Mouse (Mus musculus): ENCODE measurements at regions not wholly inside any gene's neighbourhood (a gene's known extent, or its start where the extent isn't known, plus 50 kb on each side); places are given as distances from the start of the nearest gene placed in this dataset.

- Histone ChIP-seq H3K36me3 (ENCODE audit: control insufficient read depth) (no peaks in the 10 kb centered on the region), H3K4me3 (replicated peaks) (no peak overlapping the region), H3K9me3 (ENCODE audit: control insufficient read depth, low read length) (no peaks in the 10 kb centered on the region), H3K4me1 (ENCODE audit: control insufficient read depth) (peaks cover 6% of the 10 kb centered on the region), H3K27me3 (ENCODE audit: control insufficient read depth) (peaks cover 6% of the 10 kb centered on the region)
- no peak for TF ChIP-seq GATA1 (IDR thresholded peaks at IDR 0.05; ENCODE audit: low read length)
- TF ChIP-seq TAL1 (IDR thresholded peaks at IDR 0.05; ENCODE audit: low read length): no peak
These were observed 197.1 kb downstream of the Gm13691 start for GRCm38 (mm10) chr2:84187456-84187855.

- peaks cover 5% of the 10 kb centered on the region for H3K4me1 ChIP-seq (ENCODE audit: control insufficient read depth)
- no peak overlapping the region for H3K4me3 ChIP-seq (replicated peaks)
- TF ChIP-seq GATA1 (IDR thresholded peaks at IDR 0.05; ENCODE audit: low read length): no peak
- TF ChIP-seq TAL1 (IDR thresholded peaks at IDR 0.05; ENCODE audit: low read length): no peak
- peaks cover 6% of the 10 kb centered on the region for H3K27me3 ChIP-seq (ENCODE audit: control insufficient read depth)
- no peaks in the 10 kb centered on the region for H3K9me3 ChIP-seq (ENCODE audit: control insufficient read depth, low read length)
- H3K36me3 ChIP-seq (ENCODE audit: control insufficient read depth): no peaks in the 10 kb centered on the region
These were observed 198.9 kb downstream of the Gm13691 start for GRCm38 (mm10) chr2:84189302-84189701.

- Histone ChIP-seq H3K36me3 (ENCODE audit: control insufficient read depth) (no peaks in the 10 kb centered on the region), H3K4me1 (ENCODE audit: control insufficient read depth) (no peaks in the 10 kb centered on the region), H3K27me3 (ENCODE audit: control insufficient read depth) (no peaks in the 10 kb centered on the region), H3K9me3 (ENCODE audit: control insufficient read depth, low read length) (no peaks in the 10 kb centered on the region), H3K4me3 (replicated peaks) (no peak overlapping the region)
- TF ChIP-seq GATA1 (IDR thresholded peaks at IDR 0.05; ENCODE audit: low read length): no peak
These were observed 208.1 kb downstream of the Calcrl start for GRCm38 (mm10) chr2:84217116-84217515.

GRCm38 (mm10) chr2:84222049-84222448, 203.2 kb downstream of the Calcrl start:
- no peaks in the 10 kb centered on the region for H3K9me3 ChIP-seq (ENCODE audit: control insufficient read depth, low read length)
- no peaks in the 10 kb centered on the region for H3K4me1 ChIP-seq (ENCODE audit: control insufficient read depth)
- no peak overlapping the region for H3K4me3 ChIP-seq (replicated peaks)
- no peak for TF ChIP-seq TAL1 (IDR thresholded peaks at IDR 0.05; ENCODE audit: low read length)
- TF ChIP-seq GATA1 (IDR thresholded peaks at IDR 0.05; ENCODE audit: low read length): no peak
- no peaks in the 10 kb centered on the region for H3K27me3 ChIP-seq (ENCODE audit: control insufficient read depth)
- H3K36me3 ChIP-seq (ENCODE audit: control insufficient read depth): no peaks in the 10 kb centered on the region

- H3K27me3 ChIP-seq (ENCODE audit: control insufficient read depth): no peaks in the 10 kb centered on the region
- no peak overlapping the region for H3K4me3 ChIP-seq (replicated peaks)
- no peaks in the 10 kb centered on the region for H3K36me3 ChIP-seq (ENCODE audit: control insufficient read depth)
- H3K4me1 ChIP-seq (ENCODE audit: control insufficient read depth): no peaks in the 10 kb centered on the region
- H3K9me3 ChIP-seq (ENCODE audit: control insufficient read depth, low read length): no peaks in the 10 kb centered on the region
- no peak for TF ChIP-seq GATA1 (IDR thresholded peaks at IDR 0.05; ENCODE audit: low read length)
- TF ChIP-seq TAL1 (IDR thresholded peaks at IDR 0.05; ENCODE audit: low read length): no peak
These were observed 195.4 kb downstream of the Calcrl start for GRCm38 (mm10) chr2:84229777-84230176.

GRCm38 (mm10) chr2:84235641-84236040, 189.6 kb downstream of the Calcrl start:
- Histone ChIP-seq H3K9me3 (ENCODE audit: control insufficient read depth, low read length) (no peaks in the 10 kb centered on the region), H3K4me3 (replicated peaks) (no peak overlapping the region), H3K36me3 (ENCODE audit: control insufficient read depth) (no peaks in the 10 kb centered on the region), H3K4me1 (ENCODE audit: control insufficient read depth) (no peaks in the 10 kb centered on the region), H3K27me3 (ENCODE audit: control insufficient read depth) (no peaks in the 10 kb centered on the region)
- no peak for TF ChIP-seq GATA1 (IDR thresholded peaks at IDR 0.05; ENCODE audit: low read length)

GRCm38 (mm10) chr2:84241244-84241643, 184.0 kb downstream of the Calcrl start:
- Histone ChIP-seq H3K36me3 (ENCODE audit: control insufficient read depth) (no peaks in the 10 kb centered on the region), H3K4me3 (replicated peaks) (no peak overlapping the region), H3K27me3 (ENCODE audit: control insufficient read depth) (no peaks in the 10 kb centered on the region), H3K4me1 (ENCODE audit: control insufficient read depth) (no peaks in the 10 kb centered on the region), H3K9me3 (ENCODE audit: control insufficient read depth, low read length) (no peaks in the 10 kb centered on the region)
- TF ChIP-seq TAL1 (IDR thresholded peaks at IDR 0.05; ENCODE audit: low read length): no peak
- TF ChIP-seq GATA1 (IDR thresholded peaks at IDR 0.05; ENCODE audit: low read length): no peak

- TF ChIP-seq GATA1 (IDR thresholded peaks at IDR 0.05; ENCODE audit: low read length) (no peak), TAL1 (IDR thresholded peaks at IDR 0.05; ENCODE audit: low read length) (no peak)
- no peaks in the 10 kb centered on the region for H3K4me1 ChIP-seq (ENCODE audit: control insufficient read depth)
- no peaks in the 10 kb centered on the region for H3K27me3 ChIP-seq (ENCODE audit: control insufficient read depth)
- no peaks in the 10 kb centered on the region for H3K9me3 ChIP-seq (ENCODE audit: control insufficient read depth, low read length)
- no peak overlapping the region for H3K4me3 ChIP-seq (replicated peaks)
- no peaks in the 10 kb centered on the region for H3K36me3 ChIP-seq (ENCODE audit: control insufficient read depth)
These were observed 183.2 kb downstream of the Calcrl start for GRCm38 (mm10) chr2:84241986-84242385.

- TF ChIP-seq GATA1 (IDR thresholded peaks at IDR 0.05; ENCODE audit: low read length) (no peak), TAL1 (IDR thresholded peaks at IDR 0.05; ENCODE audit: low read length) (no peak)
- Histone ChIP-seq H3K4me1 (ENCODE audit: control insufficient read depth) (no peaks in the 10 kb centered on the region), H3K4me3 (replicated peaks) (no peak overlapping the region), H3K9me3 (ENCODE audit: control insufficient read depth, low read length) (no peaks in the 10 kb centered on the region), H3K27me3 (ENCODE audit: control insufficient read depth) (no peaks in the 10 kb centered on the region), H3K36me3 (ENCODE audit: control insufficient read depth) (no peaks in the 10 kb centered on the region)
These were observed 179.3 kb downstream of the Calcrl start for GRCm38 (mm10) chr2:84245900-84246299.

GRCm38 (mm10) chr2:84246562-84246961, 178.6 kb downstream of the Calcrl start:
- no peaks in the 10 kb centered on the region for H3K27me3 ChIP-seq (ENCODE audit: control insufficient read depth)
- no peaks in the 10 kb centered on the region for H3K9me3 ChIP-seq (ENCODE audit: control insufficient read depth, low read length)
- H3K4me3 ChIP-seq (replicated peaks): no peak overlapping the region
- H3K4me1 ChIP-seq (ENCODE audit: control insufficient read depth): no peaks in the 10 kb centered on the region
- no peak for TF ChIP-seq GATA1 (IDR thresholded peaks at IDR 0.05; ENCODE audit: low read length)
- no peaks in the 10 kb centered on the region for H3K36me3 ChIP-seq (ENCODE audit: control insufficient read depth)

Data from erythroblast, embryonic 14.5 days (primary cell).